Mouse (Mus musculus) heart, adult 8-10 months (tissue): ENCODE measurements at regions not wholly inside any gene's neighbourhood (a gene's known extent, or its start where the extent isn't known, plus 50 kb on each side); places are given as distances from the start of the nearest gene placed in this dataset.

Experiments
- DNase-seq: peaks from one replicate; pipeline ENCODE4 v3.0.0; 2022; ENCODE audit warnings: low spot score

DNA sequence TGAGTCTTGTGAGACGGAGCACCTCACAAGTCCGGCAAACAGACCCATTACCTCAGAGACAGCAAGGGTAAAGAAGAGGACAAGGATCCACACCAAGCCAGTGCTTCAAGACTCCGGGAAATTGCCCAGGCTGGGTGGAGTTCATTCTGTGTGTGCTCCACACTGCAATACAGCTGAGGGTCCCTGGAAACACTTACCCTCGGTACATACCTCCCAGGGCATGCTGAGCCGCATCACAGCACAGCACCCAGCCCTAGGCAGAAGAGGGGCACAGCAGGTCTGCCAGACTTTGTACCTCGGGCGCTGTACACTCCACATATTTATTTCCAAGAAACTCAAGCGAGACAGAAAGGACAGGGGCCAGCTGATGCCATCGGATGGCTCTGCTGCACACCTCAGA lies 54.5 kb upstream of the Cmc1 start:
- no peak for DNase-seq

GRCm38 (mm10) chr9:118206483-118206882 lies 56.5 kb upstream of the Cmc1 start:
- no peak for DNase-seq

- no peak for DNase-seq
Observed at GRCm38 (mm10) chr9:118219696-118220095, 69.7 kb upstream of the Cmc1 start.

DNA sequence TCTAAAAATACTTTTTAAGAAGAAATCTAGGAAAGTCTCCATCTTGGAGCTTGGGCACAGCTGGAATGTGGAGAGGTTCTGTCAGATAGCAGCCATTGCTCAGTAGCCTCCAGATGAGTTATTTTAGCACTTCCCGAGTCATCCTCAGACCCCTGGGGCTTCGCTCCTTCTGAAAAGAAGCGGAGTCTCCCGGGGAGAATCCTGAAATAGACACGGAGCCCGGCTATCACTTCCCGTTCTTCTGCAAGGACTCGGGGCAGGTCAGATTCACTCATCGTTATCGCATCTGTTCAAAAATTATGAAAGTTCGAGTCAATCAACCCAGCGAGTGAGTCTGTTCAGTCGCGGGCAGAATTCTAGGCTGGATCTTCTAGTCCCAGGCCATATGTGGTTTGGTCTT lies 71.2 kb upstream of the Cmc1 start:
- no peak for DNase-seq

DNA sequence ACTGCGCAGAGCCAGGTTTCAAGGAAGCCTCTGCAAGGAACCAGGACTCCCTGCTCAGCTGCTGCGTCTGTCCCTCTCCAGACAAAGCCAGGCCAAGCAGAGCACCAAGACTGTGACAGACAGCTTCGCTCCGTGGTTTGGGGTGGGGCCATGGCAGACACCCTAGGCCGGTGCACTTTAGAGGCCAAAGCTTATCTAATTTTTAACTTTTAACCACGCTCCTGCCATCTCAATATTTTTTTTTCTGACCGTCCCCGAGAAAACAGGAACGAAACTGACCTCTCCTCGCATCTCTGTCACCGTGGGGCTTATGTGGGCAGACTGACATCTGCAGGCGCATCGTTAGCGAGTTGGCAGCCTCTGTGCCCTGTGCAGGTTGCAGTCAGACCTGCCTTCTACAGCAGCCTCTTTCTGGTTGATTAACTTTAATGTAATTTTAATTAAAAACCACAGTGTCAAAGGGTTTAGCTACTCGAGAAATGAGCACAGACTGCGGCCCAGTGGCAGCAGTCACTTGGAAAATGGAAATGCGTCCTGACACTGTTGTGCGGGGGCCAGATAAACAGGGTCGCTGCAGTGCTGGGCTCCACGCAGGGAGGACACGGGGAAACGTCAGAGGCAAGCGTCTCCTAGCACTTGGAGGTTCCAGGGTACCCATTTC lies 77.6 kb upstream of the Cmc1 start:
- DNase-seq: no peak

- DNase-seq: no peak
Observed at GRCm38 (mm10) chr9:118228691-118229427, 78.9 kb upstream of the Cmc1 start.

DNA sequence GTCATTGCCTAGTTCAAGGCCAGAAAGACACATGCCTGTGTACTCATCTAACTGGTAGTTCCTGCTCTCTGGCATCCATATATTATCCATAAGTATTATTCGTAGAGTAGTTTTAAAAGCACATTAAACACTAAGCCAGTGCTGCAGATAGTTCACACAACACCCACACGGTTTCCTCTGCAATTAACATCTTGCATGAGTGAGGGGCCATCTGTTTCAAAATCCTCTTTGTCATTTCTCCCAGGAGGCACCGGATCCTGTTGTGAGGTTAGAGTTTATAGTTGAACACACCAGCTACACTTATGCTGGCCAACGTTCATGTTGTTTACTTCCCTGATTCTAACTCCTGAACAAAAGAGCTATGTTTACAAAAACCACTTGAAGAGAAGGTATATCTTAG lies 90.7 kb upstream of the Cmc1 start:
- DNase-seq: no peak

DNA sequence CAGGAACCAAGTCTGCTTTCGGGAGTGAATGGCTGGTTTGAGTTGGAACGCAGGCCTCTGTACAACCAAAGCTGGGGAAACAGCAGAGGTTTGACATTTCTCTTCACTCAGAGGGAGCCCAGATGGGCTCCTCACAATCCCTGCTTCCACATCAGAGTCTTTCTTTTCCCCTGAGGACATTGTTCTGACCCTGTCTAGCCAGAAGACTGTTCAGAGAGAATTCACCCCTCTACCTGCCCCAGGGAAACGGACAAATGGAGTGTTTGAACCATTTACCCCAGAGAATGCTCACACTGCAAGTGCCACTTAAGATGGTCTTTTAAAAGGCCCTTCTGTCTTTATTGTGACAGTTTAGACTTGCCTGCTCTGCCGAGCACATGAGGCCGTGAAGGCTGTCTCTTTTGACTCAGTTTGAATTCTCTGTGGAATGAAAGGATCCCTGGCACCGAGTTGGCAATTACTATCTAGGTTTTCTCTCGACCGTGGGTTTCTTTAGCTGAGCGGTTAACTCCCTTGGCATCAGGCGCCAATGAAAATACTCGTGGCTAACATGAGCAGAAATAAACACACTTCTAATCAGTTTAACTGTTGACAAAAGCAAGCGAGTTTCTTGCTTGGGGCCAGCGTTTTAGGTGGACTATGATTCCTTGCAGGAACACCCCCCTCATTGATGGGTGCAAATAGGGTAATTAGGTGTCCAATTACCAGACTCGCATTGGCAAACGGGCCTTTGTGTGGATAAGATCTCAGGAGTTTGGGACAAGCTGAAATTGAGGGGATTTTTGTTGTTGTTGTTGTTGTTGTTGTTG lies 97.0 kb upstream of the Cmc1 start:
- no peak for DNase-seq

DNA sequence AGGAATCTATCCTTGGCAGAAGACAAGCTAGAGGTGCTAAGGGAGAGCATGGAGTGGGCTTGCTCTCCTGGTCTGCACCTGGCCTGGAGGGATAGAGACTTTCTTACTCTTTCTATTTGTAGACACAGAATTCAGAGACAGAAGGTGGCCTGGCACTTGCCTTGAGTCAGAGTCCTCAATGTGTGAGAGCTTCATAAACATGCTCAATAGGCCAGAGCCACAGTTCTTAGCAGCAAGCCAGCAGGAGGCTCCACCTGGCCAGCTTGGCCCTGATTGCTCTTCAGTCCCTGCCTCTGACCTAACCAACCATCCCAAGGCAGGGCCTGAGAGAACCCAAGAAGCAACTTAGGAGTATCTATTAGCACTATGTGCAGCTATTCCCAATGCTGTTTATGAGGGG lies 103.9 kb upstream of the Cmc1 start:
- no peak for DNase-seq

DNA sequence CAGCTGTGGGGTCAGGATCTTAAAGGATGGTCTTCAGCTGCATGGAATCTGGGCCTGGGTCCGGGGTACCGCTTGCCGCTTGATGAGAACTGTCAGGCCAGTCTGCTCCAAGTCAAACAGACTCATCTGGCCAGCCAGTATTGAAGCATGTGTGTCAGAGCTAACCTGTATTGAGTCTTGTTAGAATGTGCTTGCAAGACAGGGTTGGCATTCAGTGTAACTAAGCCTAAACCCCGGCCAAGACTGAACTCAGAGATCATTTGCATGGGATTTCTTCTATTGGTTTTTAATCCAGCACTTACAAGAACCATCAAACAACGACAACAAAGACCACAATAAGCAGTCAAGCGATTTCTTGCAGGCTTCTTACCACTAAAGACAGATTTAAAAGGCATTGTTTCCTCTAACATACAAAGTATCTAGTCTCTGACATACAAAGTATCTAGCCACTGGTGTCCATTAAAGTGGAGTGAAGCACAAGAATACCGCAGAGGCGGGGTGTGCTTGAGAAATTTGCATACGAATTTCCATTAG lies 105.3 kb upstream of the Cmc1 start:
- no peak for DNase-seq

- DNase-seq: no peak
Observed at GRCm38 (mm10) chr9:118255751-118256266, 105.8 kb upstream of the Cmc1 start.

DNA sequence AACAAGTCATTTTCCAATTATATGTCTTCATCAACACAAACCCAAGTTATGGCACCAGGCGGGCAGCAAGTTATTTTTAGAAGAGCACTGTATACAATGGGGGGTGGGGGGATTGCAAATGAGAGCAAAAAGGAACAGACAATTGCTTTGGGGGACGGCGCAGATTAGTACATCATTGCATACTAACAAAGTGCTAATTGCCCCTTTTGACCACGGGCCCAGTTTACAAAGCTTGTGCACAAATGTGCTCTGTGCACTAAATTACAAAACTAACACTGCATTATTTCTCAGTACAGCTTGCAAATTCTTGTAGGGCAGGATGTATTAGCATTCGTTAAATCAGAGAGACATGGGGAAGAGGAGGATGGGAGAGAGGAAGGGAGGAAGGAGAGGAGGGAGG lies 116.3 kb upstream of the Cmc1 start:
- no peak for DNase-seq

DNA sequence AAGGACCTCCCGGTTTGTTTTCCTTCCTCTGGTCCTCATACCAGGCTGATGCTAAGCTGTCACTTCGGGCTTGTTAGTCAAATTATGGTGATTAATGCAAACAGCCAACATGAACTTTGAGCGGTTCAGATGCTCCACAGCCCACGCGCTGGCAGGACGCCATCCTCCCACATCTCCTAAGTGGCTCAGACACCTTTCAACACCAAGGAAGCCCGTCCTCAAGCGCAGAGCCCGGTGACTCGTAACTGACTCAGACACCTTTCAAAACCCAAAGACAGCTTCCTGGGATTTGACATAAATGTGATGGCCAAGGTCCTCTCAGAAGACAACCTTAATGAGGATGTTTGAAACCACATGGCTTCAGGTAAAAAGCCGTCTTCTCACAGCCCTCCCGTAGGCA lies 121.7 kb upstream of the Cmc1 start:
- DNase-seq: no peak

DNA sequence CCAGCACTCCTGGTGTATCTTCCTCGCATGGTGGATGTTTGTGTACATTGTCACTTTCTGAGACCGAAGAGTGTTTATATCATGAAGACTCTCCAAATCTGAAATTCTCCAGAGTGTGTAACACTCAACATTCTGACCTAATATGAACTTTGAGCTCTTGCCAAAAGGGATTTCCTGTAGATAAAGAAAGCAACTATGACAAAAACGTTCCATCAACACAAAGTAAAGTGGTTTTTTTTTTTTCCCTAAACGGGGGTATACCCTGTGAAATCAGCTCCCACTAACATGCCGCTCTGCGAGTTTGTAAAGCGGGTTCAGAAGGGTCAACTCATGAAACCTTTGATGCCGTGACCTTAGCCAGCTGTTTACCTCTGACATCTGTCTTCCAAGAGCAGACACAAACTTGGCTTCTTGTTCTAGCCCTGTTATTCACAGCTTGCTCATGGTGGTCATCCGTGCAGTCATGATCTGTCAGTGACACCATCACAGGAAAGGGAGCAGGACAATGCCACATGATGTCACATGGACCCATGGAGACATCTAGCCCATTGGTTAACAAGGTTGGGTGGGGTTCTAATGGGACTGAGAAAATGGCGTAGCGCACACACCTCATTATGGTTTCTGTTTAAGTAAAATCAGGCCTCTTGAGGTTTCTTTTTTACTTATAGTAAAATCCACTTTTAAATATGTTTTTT lies 122.9 kb upstream of the Cmc1 start:
- DNase-seq: peak; percentile 26

DNA sequence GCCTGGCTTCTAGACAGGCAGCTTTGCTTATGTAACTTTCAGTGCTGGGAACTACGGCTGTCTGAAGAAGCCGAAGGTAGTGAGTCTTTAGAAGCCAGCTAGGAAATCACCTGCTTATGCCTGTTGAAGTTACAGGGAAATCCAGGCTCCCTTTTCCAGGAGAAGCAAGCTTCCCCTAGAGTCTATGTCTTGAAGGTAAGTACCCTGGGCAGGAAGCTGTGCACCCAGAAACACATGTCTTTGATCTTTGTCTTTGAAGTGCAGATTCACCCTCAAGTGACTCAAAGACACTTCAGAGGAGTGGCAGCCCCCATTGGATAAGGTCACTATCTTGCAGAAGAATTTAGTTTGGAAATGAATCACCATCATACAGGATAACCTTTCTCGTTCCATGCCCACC lies 135.5 kb upstream of the Cmc1 start:
- no peak for DNase-seq

DNA sequence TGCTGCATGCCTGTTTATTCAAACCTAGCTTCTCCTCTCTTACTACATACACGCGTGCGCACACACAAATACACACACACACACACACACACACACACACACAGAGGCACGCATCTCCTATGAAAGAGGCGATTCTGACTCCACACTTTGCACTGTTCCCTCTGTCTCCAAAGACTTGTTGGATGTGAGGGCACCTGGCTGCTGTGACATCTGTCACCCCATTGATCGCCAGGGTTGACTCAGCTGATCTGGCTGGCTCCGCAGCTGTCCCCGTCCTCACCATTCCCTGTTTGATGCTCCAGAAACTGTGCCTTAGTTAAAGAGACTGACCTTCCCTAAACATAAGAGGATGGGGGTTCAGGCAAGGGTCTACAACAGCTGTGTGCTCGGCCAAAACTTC lies 137.6 kb upstream of the Cmc1 start:
- no peak for DNase-seq

DNA sequence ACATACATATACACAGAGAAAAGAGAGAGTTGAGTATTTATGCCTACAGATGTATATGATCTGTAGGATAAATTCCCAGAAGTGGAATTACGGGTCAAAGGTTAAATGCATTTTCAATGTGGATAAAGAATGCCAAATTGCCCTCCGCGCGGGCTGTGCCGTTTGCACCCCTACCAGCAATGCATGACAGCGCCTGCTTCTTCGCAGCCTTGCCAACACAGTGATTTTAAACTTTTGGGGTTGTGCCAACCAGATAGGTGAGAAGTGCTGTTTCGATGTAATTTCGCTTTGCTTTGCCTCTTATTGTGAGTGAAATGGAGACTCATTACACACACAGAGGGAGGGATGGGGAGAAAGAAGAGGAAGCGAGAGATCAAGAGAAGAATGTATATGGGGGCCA lies 142.9 kb upstream of the Cmc1 start:
- no peak for DNase-seq

- DNase-seq: no peak
Observed at GRCm38 (mm10) chr9:118294011-118294410, 144.0 kb upstream of the Cmc1 start.

DNA sequence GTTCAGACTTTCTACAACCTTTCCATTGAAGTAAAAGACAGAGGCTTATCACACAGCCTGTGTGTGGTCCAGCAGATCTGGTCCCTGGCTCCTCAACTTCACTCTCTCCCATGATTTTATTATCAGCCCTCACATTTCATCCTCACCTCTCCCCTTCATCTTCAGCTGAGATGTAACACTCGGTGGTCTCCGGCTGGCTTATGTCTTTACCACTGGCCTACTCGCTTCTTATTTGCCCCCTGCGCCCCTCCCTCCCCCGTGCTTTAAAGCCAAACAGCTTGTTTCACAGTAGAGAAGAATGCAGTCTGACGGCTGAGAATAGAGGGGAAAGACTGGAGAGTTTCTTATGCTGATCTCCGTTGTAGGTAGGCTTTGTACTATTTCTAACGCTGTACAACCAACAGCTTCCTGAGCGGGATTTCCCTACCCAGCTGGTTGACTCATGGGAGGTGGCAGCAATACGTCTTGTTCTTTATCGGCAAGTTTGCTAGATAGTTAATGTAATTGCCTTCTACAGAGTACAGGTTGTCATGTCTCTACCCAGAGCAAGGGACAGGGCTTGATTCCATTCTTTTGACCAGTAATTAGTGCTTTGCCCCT lies 152.9 kb upstream of the Cmc1 start:
- no peak for DNase-seq

DNA sequence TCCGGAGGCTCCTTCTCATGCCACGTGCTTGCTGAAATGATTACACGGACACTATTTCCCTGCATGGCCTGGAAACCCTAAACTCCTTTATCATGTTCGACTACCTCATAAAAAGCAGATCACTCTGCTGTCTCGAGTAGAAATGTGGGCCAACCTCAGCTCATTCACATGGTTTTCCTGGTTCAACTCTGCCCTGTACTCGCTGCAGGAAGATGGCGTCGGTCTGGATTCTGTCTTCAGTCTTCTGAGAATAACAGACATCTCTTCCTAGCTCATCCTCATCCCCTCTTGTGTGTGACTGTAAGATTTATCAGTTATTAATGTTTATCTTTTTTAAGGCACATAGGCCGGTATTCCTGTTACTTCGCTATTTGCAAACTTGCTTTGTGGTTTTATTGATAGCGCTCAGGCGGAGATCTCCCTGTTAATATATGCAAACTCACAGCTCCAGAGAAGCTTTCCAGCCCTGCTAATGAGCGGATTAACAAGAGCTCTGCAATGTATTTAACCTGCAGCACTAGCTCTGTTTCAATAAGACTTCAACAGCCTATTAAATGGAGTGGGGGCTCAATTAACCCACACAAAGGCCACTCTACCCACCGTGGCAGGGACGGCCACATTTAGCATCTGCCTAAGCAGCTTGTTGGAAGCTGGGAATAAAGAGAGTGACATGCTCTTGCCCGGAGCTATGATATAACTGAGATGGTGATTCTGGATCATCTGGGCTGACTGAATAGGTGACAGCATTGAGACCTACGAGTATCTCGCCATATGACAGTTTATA lies 159.5 kb upstream of the Eomes start:
- no peak for DNase-seq

- DNase-seq: no peak
Observed at GRCm38 (mm10) chr9:118323796-118324195, 154.2 kb upstream of the Eomes start.
